Mouse (Mus musculus) midbrain, embryonic 14.5 days (tissue): ENCODE measurements at regions not wholly inside any gene's neighbourhood (a gene's known extent, or its start where the extent isn't known, plus 50 kb on each side); places are given as distances from the start of the nearest gene placed in this dataset.

Experiments used
- ATAC-seq: fragments of 200-750 bp; cut with Nextera tagmentation; 2 replicates; pipeline ENCODE4 v1.8.0; 2017; ENCODE audit warnings: moderate number of reproducible peaks, moderate library complexity; ENCODE audit not compliant: low FRiP score, low TSS enrichment
- DNase-seq: peaks from one replicate; pipeline ENCODE4 v3.0.0-alpha.2; 2015
- H3K27ac ChIP-seq: fragments of 300-500 bp; sonication (generic); replicated peaks from 2 replicates; pipeline ENCODE4 v1.5.1; 2014; ENCODE audit warnings: mild to moderate bottlenecking, low read depth, low read length, moderate library complexity
- H3K27me3 ChIP-seq: fragments of 300-500 bp; sonication (generic); 2 replicates; pipeline ENCODE4 v1.6.1; 2014; ENCODE audit warnings: low read length, control low read depth, mixed read lengths; ENCODE audit not compliant: control insufficient read depth, insufficient read depth
- H3K36me3 ChIP-seq: fragments of 300-500 bp; sonication (generic); 2 replicates; pipeline ENCODE4 v1.6.1; 2014; ENCODE audit warnings: low read length, control low read depth; ENCODE audit not compliant: control insufficient read depth, insufficient read depth
- H3K4me1 ChIP-seq: fragments of 300-500 bp; sonication (generic); 2 replicates; pipeline ENCODE4 v1.6.1; 2014; ENCODE audit warnings: mild to moderate bottlenecking, antibody characterized with exemption, low read length, control low read depth; ENCODE audit not compliant: control insufficient read depth, insufficient read depth
- H3K4me2 ChIP-seq: fragments of 300-500 bp; sonication (generic); 2 replicates; pipeline ENCODE4 v1.6.1; 2014; ENCODE audit warnings: mild to moderate bottlenecking, low read length, moderate library complexity
- H3K4me3 ChIP-seq: fragments of 300-500 bp; sonication (generic); replicated peaks from 2 replicates; pipeline ENCODE4 v1.5.1; 2014; ENCODE audit warnings: low read depth, low read length
- H3K9ac ChIP-seq: fragments of 300-500 bp; sonication (generic); replicated peaks from 2 replicates; pipeline ENCODE4 v1.6.1; 2014; ENCODE audit warnings: mild to moderate bottlenecking, low read length, moderate library complexity
- H3K9me3 ChIP-seq: fragments of 300-500 bp; sonication (generic); 2 replicates; pipeline ENCODE4 v1.6.1; 2016; ENCODE audit warnings: low read length, control low read depth, mixed read lengths; ENCODE audit not compliant: control insufficient read depth
- WGBS: fragments of 180-500 bp; shearing (Covaris S2); extraction: QIAGEN DNeasy Blood & Tissue Kit; methylation state at CpG from one replicate; pipeline ENCODE4 v1.1.7; 2014; 5-methylcytosine and 5-hydroxymethylcytosine counted together

DNA sequence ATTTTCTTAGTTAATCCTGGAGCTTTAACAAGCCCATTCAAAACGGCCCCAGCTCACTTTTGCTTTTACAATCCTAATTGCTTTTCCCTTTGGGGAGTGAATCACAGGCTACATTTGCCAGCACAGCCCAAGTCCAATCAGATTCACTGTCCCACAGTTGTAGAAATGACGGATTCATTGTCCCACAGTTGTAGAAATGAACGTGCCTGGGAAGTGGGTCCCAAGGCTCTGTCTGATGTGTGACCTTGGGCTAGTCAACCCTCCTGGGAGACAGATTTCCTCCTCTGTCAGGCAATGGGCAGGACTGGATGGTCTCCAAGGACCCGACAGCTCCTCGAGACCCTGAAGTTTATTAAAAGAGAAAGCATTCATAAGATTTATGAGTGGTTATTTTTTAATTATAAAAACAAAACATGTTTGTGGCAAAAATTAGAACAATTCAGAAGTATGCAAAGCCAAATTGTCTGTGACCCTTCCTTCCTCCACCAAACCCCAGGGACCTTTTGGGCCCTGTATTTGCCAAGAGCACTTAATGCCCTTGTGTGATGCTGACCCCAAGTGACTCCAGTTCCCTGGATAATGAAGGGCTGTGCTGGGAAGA, 93.1 kb downstream of the Fam43a start:
- DNase-seq, result no peak
- ATAC-seq, result no peak
- Histone ChIP-seq H3K27ac (no peak overlapping the region), H3K9me3 (no peaks in the 10 kb centered on the region), H3K9ac (no peak overlapping the region), H3K36me3 (no peaks in the 10 kb centered on the region), H3K27me3 (no peaks in the 10 kb centered on the region), H3K4me3 (no peak overlapping the region), H3K4me2 (no peak overlapping the region), H3K4me1 (no peaks in the 10 kb centered on the region)
- 59% methylated on average over 5 of the region's 5 CpGs for WGBS

DNA sequence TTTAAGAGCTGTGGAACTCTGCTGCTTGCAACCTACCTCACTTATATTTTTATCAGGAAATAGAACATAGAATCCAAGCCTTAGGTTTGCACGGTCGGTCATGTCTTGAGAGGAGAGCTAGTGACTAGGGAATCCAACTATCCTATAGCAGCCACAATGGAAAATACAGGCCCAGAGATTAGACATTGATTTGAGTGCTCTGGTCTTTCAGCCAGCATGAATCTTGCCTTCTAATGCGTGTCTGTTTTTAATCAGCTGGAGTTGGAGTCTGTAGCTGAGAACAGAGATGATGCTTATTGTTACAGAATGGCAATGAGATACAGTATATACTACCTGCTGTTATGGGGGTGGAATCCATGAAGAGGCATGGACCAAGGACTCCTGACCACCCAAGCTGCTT, 93.7 kb downstream of the Fam43a start:
- no peaks in the 10 kb centered on the region for H3K9me3 ChIP-seq
- H3K4me1 ChIP-seq, result no peaks in the 10 kb centered on the region
- WGBS, result 74% methylated on average over 3 of the region's 3 CpGs
- H3K27me3 ChIP-seq, result no peaks in the 10 kb centered on the region
- no peak overlapping the region for H3K9ac ChIP-seq
- H3K36me3 ChIP-seq, result no peaks in the 10 kb centered on the region
- ATAC-seq (no peak), DNase-seq (no peak)
- H3K4me3 ChIP-seq, result no peak overlapping the region
- H3K27ac ChIP-seq, result no peak overlapping the region
- H3K4me2 ChIP-seq, result no peak overlapping the region

DNA sequence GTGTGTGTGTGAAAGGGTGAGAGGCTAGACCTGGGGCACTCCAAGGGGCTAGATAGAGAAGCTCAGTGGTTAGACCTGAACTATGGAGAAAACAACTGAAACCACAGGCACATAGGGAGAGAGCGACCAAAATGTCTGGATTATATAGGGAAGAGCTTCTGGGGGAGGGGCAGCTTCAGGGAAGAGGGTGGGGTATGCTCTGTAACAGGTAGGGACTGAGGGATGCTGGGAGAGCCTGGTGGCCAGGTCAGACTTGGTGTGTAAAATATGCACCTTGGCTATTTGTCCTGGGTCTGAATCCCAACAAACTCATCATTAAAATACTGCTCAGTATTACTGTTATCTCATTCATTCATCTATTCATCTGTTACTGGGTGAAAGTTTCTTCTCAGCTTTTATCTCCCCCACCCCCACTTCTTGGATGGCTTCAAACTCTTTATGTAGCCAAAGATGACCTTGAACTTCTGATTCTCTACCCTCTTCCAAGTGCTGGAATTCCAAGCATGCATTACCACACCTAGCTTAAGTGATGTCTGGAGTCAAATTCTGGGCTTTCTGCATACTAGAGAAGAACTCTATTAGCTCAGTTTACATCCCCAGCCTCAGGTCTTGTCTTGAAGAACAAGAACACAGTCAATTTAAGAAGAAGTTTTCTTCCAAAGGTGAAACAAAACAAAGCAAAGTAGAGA, 94.5 kb downstream of the Fam43a start:
- Histone ChIP-seq H3K27me3 (no peaks in the 10 kb centered on the region), H3K36me3 (no peaks in the 10 kb centered on the region), H3K4me2 (no peak overlapping the region), H3K27ac (no peak overlapping the region), H3K9ac (no peak overlapping the region), H3K4me1 (no peaks in the 10 kb centered on the region), H3K9me3 (no peaks in the 10 kb centered on the region), H3K4me3 (no peak overlapping the region)
- ATAC-seq (no peak), DNase-seq (no peak)
- 90% methylated on average over 1 of the region's 1 CpGs for WGBS

DNA sequence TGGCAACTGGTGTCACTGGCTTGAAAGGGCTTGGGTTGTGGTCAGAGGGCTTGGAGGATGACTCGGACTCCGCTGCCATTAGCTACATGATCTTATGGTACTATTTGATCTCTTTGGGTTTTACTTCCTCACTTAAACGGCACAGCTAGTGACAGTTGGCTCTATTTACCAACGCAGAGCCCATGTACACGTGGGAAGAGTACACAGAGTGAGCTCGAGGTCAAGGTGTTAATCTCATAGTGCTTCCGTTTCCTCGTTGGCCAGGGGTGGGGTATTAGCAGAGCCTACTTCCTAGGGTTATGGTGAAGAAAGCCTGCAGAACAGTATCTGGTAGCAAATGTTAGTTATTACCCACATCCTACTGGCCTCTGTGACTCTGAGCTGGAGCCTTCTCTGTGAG, 96.2 kb downstream of the Fam43a start:
- 88% methylated on average over 8 of the region's 8 CpGs for WGBS
- Histone ChIP-seq H3K27me3 (no peaks in the 10 kb centered on the region), H3K4me2 (no peak overlapping the region), H3K4me1 (no peaks in the 10 kb centered on the region), H3K4me3 (no peak overlapping the region), H3K9me3 (no peaks in the 10 kb centered on the region), H3K27ac (no peak overlapping the region), H3K9ac (no peak overlapping the region), H3K36me3 (no peaks in the 10 kb centered on the region)
- no peak for DNase-seq
- ATAC-seq, result no peak

DNA sequence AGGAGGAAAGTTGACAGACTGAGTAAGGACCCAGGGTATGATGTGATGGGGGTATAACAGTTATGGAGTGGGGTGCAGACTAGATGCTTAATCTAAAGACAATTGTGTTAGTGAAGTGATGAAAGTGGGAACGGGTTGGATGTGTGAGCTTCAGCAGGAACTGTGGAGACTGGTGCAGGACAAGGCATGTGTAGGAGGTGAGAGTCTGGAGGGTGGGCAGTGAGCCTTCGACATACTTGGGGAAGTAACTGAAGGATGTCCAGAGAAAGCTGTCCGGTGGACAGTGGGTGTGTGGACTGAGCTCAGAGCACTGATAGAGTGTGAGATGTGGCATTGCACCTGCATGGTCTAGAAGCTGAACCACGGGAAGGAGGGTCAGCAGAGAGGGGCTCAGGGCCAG, 97.7 kb downstream of the Fam43a start:
- no peak overlapping the region for H3K4me2 ChIP-seq
- H3K9ac ChIP-seq, result no peak overlapping the region
- H3K27ac ChIP-seq, result no peak overlapping the region
- ATAC-seq, result no peak
- no peaks in the 10 kb centered on the region for H3K4me1 ChIP-seq
- H3K27me3 ChIP-seq, result no peaks in the 10 kb centered on the region
- WGBS, result 80% methylated on average over 4 of the region's 4 CpGs
- no peaks in the 10 kb centered on the region for H3K9me3 ChIP-seq
- H3K4me3 ChIP-seq, result no peak overlapping the region
- no peak for DNase-seq
- H3K36me3 ChIP-seq, result no peaks in the 10 kb centered on the region

DNA sequence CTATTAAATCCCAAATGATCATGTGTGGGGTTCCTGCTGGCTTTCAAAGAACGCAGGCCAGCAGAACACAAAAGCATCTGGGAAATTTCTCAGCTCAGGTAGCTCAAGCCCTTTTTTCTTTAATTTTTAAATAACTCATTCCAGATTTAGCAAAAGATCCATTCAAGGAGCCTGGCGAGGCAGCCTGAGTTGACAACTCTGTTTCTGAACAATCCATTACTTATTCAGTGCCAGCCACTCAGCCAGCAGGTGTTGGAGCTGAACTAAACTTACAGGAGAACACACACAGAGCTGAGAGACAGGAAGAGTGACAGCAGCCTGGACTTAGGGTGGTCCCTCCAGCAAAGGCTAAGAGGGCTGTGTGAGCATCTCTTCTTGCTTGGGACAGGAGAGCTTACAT, 98.3 kb downstream of the Fam43a start:
- 52% methylated on average over 2 of the region's 2 CpGs for WGBS
- Histone ChIP-seq H3K9ac (no peak overlapping the region), H3K4me3 (no peak overlapping the region), H3K27me3 (no peaks in the 10 kb centered on the region), H3K9me3 (no peaks in the 10 kb centered on the region), H3K4me1 (no peaks in the 10 kb centered on the region), H3K27ac (no peak overlapping the region), H3K4me2 (no peak overlapping the region), H3K36me3 (no peaks in the 10 kb centered on the region)
- ATAC-seq, result no peak
- DNase-seq, result no peak

DNA sequence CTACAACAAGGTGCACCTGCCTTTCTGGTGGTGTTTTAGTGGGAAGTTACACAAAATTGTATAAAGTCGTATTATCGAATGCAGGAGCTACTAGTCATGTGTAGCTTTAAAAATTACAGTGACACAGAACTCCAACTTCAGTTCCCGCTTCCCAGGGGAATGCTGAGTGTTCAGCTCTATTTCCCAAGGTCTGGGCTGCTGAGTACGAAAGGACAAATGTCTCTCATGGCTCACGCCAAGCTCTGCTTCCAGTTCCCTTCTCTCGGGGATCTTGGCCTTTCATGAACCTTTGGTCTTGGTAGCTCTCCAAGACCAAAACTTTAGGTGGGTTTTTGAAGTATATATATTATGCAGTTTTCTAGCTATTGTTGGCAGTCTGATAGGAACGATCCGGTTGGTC, 104.3 kb downstream of the Fam43a start:
- H3K4me2 ChIP-seq, result no peak overlapping the region
- WGBS, result 94% methylated on average over 8 of the region's 8 CpGs
- no peak for ATAC-seq
- no peak overlapping the region for H3K9ac ChIP-seq
- DNase-seq, result no peak
- H3K4me1 ChIP-seq, result no peaks in the 10 kb centered on the region
- H3K27me3 ChIP-seq, result no peaks in the 10 kb centered on the region
- no peaks in the 10 kb centered on the region for H3K36me3 ChIP-seq
- no peak overlapping the region for H3K27ac ChIP-seq
- H3K4me3 ChIP-seq, result no peak overlapping the region
- H3K9me3 ChIP-seq, result peaks cover 11% of the 10 kb centered on the region; the same call in 1 of the 2 replicates

DNA sequence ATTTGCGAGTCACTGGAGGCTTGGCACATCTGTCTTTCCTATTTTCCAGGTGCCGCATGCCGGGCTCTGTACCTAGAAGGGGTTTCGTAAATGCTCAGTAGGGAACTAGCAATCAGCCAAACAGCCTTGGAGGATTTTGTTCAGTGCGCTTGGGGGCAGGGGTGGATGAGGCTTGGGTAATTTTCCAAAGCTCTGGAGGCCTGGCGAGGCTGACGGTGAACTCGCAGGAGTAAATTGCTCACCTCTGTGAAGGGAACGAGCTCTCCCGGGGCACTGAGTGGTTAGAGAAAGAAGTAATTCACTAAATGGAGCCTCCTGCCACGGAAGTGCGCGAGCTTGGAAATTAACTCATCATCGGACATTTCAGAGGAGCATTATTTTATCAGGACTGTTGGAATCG, 110.0 kb downstream of the Fam43a start:
- H3K27me3 ChIP-seq, result no peaks in the 10 kb centered on the region
- peaks cover 11% of the 10 kb centered on the region; the same call in 1 of the 2 replicates for H3K9me3 ChIP-seq
- DNase-seq, result no peak
- H3K9ac ChIP-seq, result no peak overlapping the region
- no peaks in the 10 kb centered on the region for H3K36me3 ChIP-seq
- H3K27ac ChIP-seq, result no peak overlapping the region
- 74% methylated on average over 15 of the region's 15 CpGs for WGBS
- no peaks in the 10 kb centered on the region for H3K4me1 ChIP-seq
- ATAC-seq, result no peak
- no peak overlapping the region for H3K4me2 ChIP-seq
- H3K4me3 ChIP-seq, result no peak overlapping the region

DNA sequence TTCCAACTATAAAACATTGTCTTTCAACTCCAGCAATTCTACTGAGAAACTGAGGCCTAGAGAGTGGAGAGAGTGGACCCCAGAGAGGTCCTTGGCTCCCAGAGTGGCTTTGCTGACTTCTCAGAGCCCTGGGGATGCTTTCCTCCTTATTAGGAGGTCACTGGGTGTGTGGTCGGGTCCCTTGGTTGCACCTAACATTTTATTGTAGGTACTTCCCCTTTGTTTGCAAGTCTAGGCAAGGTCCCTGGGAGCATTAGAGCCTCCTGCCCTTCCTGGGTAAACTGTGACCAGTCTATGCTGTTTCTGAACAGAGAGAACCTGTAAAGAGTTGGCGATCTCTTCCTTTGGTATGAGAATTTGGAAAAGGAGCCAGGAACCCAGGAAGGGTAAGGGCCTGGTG, 110.5 kb downstream of the Fam43a start:
- Histone ChIP-seq H3K36me3 (no peaks in the 10 kb centered on the region), H3K4me2 (no peak overlapping the region), H3K4me3 (no peak overlapping the region), H3K9ac (no peak overlapping the region), H3K9me3 (peaks cover 11% of the 10 kb centered on the region; the same call in 1 of the 2 replicates), H3K27ac (no peak overlapping the region), H3K4me1 (no peaks in the 10 kb centered on the region), H3K27me3 (no peaks in the 10 kb centered on the region)
- ATAC-seq (no peak), DNase-seq (no peak)
- WGBS, result 81% methylated on average over 2 of the region's 2 CpGs
